Mouse (Mus musculus): ENCODE measurements at regions not wholly inside any gene's neighbourhood (a gene's known extent, or its start where the extent isn't known, plus 50 kb on each side); places are given as distances from the start of the nearest gene placed in this dataset.

GRCm38 (mm10) chr1:143206995-143207394 is 433.5 kb upstream of the B3galt2 start:
- TF ChIP-seq CTCF (IDR thresholded peaks at IDR 0.05; ENCODE audit: low read depth) (no peak), EP300 (IDR thresholded peaks at IDR 0.05; ENCODE audit: low read depth) (no peak)
